Mouse (Mus musculus): ENCODE data around the gene Exoc6b. TPM values are rescaled to one million over a fixed set of nuclear protein-coding genes. Genes with fewer than 3 reads are reported as not detected.

Exoc6b gene
- total and polyA plus RNA-seq, 2 experiments from 2014 or later = 37.0 to 43.7 TPM

GRCm38 (mm10) chr6:84746847-84747395, 322.4 kb downstream of the Exoc6b start:
- TF ChIP-seq CTCF (IDR thresholded peaks at IDR 0.05) = no peak
- no peak overlapping the region for H3K9ac ChIP-seq (replicated peaks; ENCODE audit: low read length, poor library complexity, severe bottlenecking)
- H3K27ac ChIP-seq (ENCODE audit: low read depth, low read length) = no peak overlapping the region
- H3K9me3 ChIP-seq (ENCODE audit: low read length) = no peaks in the 10 kb centered on the region
- peak; percentile 77 for DNase-seq (ENCODE audit: low spot score)
- no peaks in the 10 kb centered on the region for H3K27me3 ChIP-seq (ENCODE audit: insufficient read depth, low read length)
- H3K36me3 ChIP-seq (ENCODE audit: insufficient read depth, low read length) = no peaks in the 10 kb centered on the region
- ATAC-seq (ENCODE audit: low FRiP score) = peak; percentile 60; the same call in 1 of the 2 replicates
- WGBS = 21% methylated on average over 10 of the region's 10 CpGs
- peaks cover 5% of the 10 kb centered on the region; the same call in 1 of the 2 replicates for H3K4me1 ChIP-seq (ENCODE audit: insufficient read depth, low read length)
- H3K4me2 ChIP-seq (ENCODE audit: low read depth, low read length, poor library complexity, severe bottlenecking) = no peak overlapping the region
- H3K4me3 ChIP-seq (ENCODE audit: low read depth, low read length) = no peak overlapping the region

GRCm38 (mm10) chr6:84746193-84746846, 323.0 kb downstream of the Exoc6b start:
- no peak overlapping the region for H3K9ac ChIP-seq (replicated peaks; ENCODE audit: low read length, poor library complexity, severe bottlenecking)
- DNase-seq (ENCODE audit: low spot score) (no peak), ATAC-seq (ENCODE audit: low FRiP score) (no peak; the same call in 1 of the 2 replicates)
- WGBS = 32% methylated on average over 5 of the region's 5 CpGs
- H3K27ac ChIP-seq (ENCODE audit: low read depth, low read length) = no peak overlapping the region
- no peak overlapping the region for H3K4me3 ChIP-seq (ENCODE audit: low read depth, low read length)
- H3K9me3 ChIP-seq (ENCODE audit: low read length) = no peaks in the 10 kb centered on the region
- H3K36me3 ChIP-seq (ENCODE audit: insufficient read depth, low read length) = no peaks in the 10 kb centered on the region
- TF ChIP-seq CTCF (IDR thresholded peaks at IDR 0.05) = no peak
- peaks cover 5% of the 10 kb centered on the region; the same call in 1 of the 2 replicates for H3K4me1 ChIP-seq (ENCODE audit: insufficient read depth, low read length)
- no peaks in the 10 kb centered on the region for H3K27me3 ChIP-seq (ENCODE audit: insufficient read depth, low read length)
- H3K4me2 ChIP-seq (ENCODE audit: low read depth, low read length, poor library complexity, severe bottlenecking) = no peak overlapping the region

- DNase-seq (ENCODE audit: low spot score) (peak; percentile 27), ATAC-seq (ENCODE audit: low FRiP score) (no peak)
- H3K9me3 ChIP-seq (ENCODE audit: low read length) = no peaks in the 10 kb centered on the region
- H3K36me3 ChIP-seq (ENCODE audit: insufficient read depth, low read length) = no peaks in the 10 kb centered on the region
- TF ChIP-seq CTCF (IDR thresholded peaks at IDR 0.05) = no peak
- H3K4me1 ChIP-seq (ENCODE audit: insufficient read depth, low read length) = peaks cover 5% of the 10 kb centered on the region; the same call in 1 of the 2 replicates
- H3K27me3 ChIP-seq (ENCODE audit: insufficient read depth, low read length) = no peaks in the 10 kb centered on the region
- no peak overlapping the region for H3K27ac ChIP-seq (ENCODE audit: low read depth, low read length)
- H3K4me3 ChIP-seq (ENCODE audit: low read depth, low read length) = no peak overlapping the region
- H3K9ac ChIP-seq (replicated peaks; ENCODE audit: low read length, poor library complexity, severe bottlenecking) = no peak overlapping the region
- no peak overlapping the region for H3K4me2 ChIP-seq (ENCODE audit: low read depth, low read length, poor library complexity, severe bottlenecking)
- WGBS = 90% methylated on average over 7 of the region's 7 CpGs
Measured at GRCm38 (mm10) chr6:84745570-84745969, 323.7 kb downstream of the Exoc6b start.

- no peak overlapping the region for H3K27ac ChIP-seq (ENCODE audit: low read depth, low read length)
- peaks cover 5% of the 10 kb centered on the region; the same call in 1 of the 2 replicates for H3K4me1 ChIP-seq (ENCODE audit: insufficient read depth, low read length)
- no peak for ATAC-seq (ENCODE audit: low FRiP score)
- no peaks in the 10 kb centered on the region for H3K27me3 ChIP-seq (ENCODE audit: insufficient read depth, low read length)
- WGBS = 79% methylated on average over 3 of the region's 3 CpGs
- H3K9ac ChIP-seq (replicated peaks; ENCODE audit: low read length, poor library complexity, severe bottlenecking) = no peak overlapping the region
- H3K36me3 ChIP-seq (ENCODE audit: insufficient read depth, low read length) = no peaks in the 10 kb centered on the region
- no peak for TF ChIP-seq CTCF (IDR thresholded peaks at IDR 0.05)
- no peaks in the 10 kb centered on the region for H3K9me3 ChIP-seq (ENCODE audit: low read length)
- H3K4me2 ChIP-seq (ENCODE audit: low read depth, low read length, poor library complexity, severe bottlenecking) = no peak overlapping the region
- no peak overlapping the region for H3K4me3 ChIP-seq (ENCODE audit: low read depth, low read length)
- DNase-seq (ENCODE audit: low spot score) = no peak
Measured at GRCm38 (mm10) chr6:84742227-84742626, 327.1 kb downstream of the Exoc6b start.

GRCm38 (mm10) chr6:84736942-84737341, 332.4 kb downstream of the Exoc6b start:
- H3K9me3 ChIP-seq (ENCODE audit: low read length) = no peaks in the 10 kb centered on the region
- H3K4me2 ChIP-seq (ENCODE audit: low read depth, low read length, poor library complexity, severe bottlenecking) = no peak overlapping the region
- no peak for DNase-seq (ENCODE audit: low spot score)
- H3K36me3 ChIP-seq (ENCODE audit: insufficient read depth, low read length) = no peaks in the 10 kb centered on the region
- H3K4me3 ChIP-seq (ENCODE audit: low read depth, low read length) = no peak overlapping the region
- H3K27ac ChIP-seq (ENCODE audit: low read depth, low read length) = no peak overlapping the region
- no peak overlapping the region for H3K9ac ChIP-seq (replicated peaks; ENCODE audit: low read length, poor library complexity, severe bottlenecking)
- no peaks in the 10 kb centered on the region for H3K4me1 ChIP-seq (ENCODE audit: insufficient read depth, low read length)
- no peaks in the 10 kb centered on the region for H3K27me3 ChIP-seq (ENCODE audit: insufficient read depth, low read length)
- ATAC-seq (ENCODE audit: low FRiP score) = no peak
- TF ChIP-seq CTCF (IDR thresholded peaks at IDR 0.05) = peak; percentile 71
- WGBS = 65% methylated on average over 3 of the region's 3 CpGs

GRCm38 (mm10) chr6:84726876-84727275, 342.4 kb downstream of the Exoc6b start:
- no peaks in the 10 kb centered on the region for H3K27me3 ChIP-seq (ENCODE audit: insufficient read depth, low read length)
- no peak overlapping the region for H3K4me3 ChIP-seq (ENCODE audit: low read depth, low read length)
- H3K4me1 ChIP-seq (ENCODE audit: insufficient read depth, low read length) = no peaks in the 10 kb centered on the region
- H3K36me3 ChIP-seq (ENCODE audit: insufficient read depth, low read length) = no peaks in the 10 kb centered on the region
- no peak for TF ChIP-seq CTCF (IDR thresholded peaks at IDR 0.05)
- no peaks in the 10 kb centered on the region for H3K9me3 ChIP-seq (ENCODE audit: low read length)
- DNase-seq (ENCODE audit: low spot score) = no peak
- ATAC-seq (ENCODE audit: low FRiP score) = no peak
- H3K9ac ChIP-seq (replicated peaks; ENCODE audit: low read length, poor library complexity, severe bottlenecking) = no peak overlapping the region
- no peak overlapping the region for H3K4me2 ChIP-seq (ENCODE audit: low read depth, low read length, poor library complexity, severe bottlenecking)
- no peak overlapping the region for H3K27ac ChIP-seq (ENCODE audit: low read depth, low read length)
